In genomic region chr14:121936856-121937255, GRCm38 (mm10) we compare ENCODE assay signal across 14 mouse cellular contexts. TPM values are rescaled to one million over a fixed set of nuclear protein-coding genes. Genes with fewer than 3 reads are reported as not detected.
"Had no signal": no experiment of that assay in that cellular context is flagged by ENCODE, and none has a peak within 500 bp of the region (broad histone marks: within the 10 kb centered on the region; RNA-seq: fewer than 3 reads in every experiment).

No protein-coding gene starts in this region.

- H3K27me3 ChIP-seq: limb, embryonic 13.5 days; midbrain, embryonic 12.5 days had no signal

- H3K4me3 ChIP-seq: limb, embryonic 13.5 days; midbrain, embryonic 12.5 days had no signal

- H3K27ac ChIP-seq: kidney, postnatal 0 days; limb, embryonic 13.5 days; liver, embryonic 14.5 days; midbrain, embryonic 12.5 days had no signal

- DNase-seq: kidney, adult 11 months; kidney, adult 9 months; kidney, postnatal 36 days; layer of hippocampus, adult 9-11 months; lung, embryonic 14.5 days; lung, postnatal 10 days; right cerebral cortex, postnatal 14 days had no signal

- H3K4me1 ChIP-seq: limb, embryonic 13.5 days had no signal

- H3K4me2 ChIP-seq: limb, embryonic 13.5 days; lung, embryonic 14.5 days; midbrain, embryonic 12.5 days had no signal

- ATAC-seq: midbrain, embryonic 16.5 days had no signal

- H3K9ac ChIP-seq: limb, embryonic 13.5 days; liver, embryonic 14.5 days; lung, embryonic 14.5 days; midbrain, embryonic 12.5 days had no signal

RNA-seq across cellular contexts. Expression of gene Gpr18, which starts 21.3 kb away (rescaled TPM):
- total RNA-seq: layer of hippocampus, adult 18-20 months; left cerebral cortex, postnatal 36 days had no signal
